ENCODE assay signal across 25 mouse cellular contexts in the genomic region with DNA sequence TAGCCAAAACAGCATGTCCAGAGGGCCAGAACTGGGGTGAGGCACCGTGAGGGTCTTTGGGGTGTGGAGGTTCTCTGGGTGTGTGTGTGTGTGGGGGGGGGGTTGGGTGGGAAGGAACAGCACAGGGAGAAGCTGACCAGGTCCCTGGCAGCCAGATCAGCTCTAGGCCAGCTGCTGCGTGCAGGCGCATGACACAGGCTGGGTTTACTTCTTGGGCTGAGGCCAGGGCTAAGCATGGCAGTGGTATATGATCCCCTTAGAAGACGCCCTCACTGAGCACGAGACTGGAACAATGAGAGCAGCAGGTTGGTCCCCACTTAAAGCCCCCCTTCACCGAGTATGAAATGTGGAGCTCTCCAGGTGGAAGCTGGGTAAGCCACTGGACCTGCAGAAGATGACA. TPM values are rescaled to one million over a fixed set of nuclear protein-coding genes. Genes with fewer than 3 reads are reported as not detected.
"Had no signal": no experiment of that assay in that cellular context is flagged by ENCODE, and none has a peak within 500 bp of the region (broad histone marks: within the 10 kb centered on the region; RNA-seq: fewer than 3 reads in every experiment).

No protein-coding gene starts in this region.

- H3K4me3 ChIP-seq: limb, embryonic 12.5 days; liver, embryonic 13.5 days; midbrain, embryonic 12.5 days; neural tube, embryonic 12.5 days; neural tube, embryonic 15.5 days; stomach, embryonic 15.5 days had no signal

- H3K36me3 ChIP-seq: limb, embryonic 12.5 days; liver, embryonic 13.5 days; midbrain, embryonic 12.5 days; neural tube, embryonic 12.5 days; neural tube, embryonic 15.5 days; stomach, embryonic 15.5 days had no signal

- ATAC-seq: intestine, embryonic 16.5 days had no signal

- H3K4me1 ChIP-seq: limb, embryonic 12.5 days; liver, embryonic 13.5 days; midbrain, embryonic 12.5 days; neural tube, embryonic 12.5 days; neural tube, embryonic 15.5 days; stomach, embryonic 15.5 days had no signal

- H3K9ac ChIP-seq: limb, embryonic 12.5 days; liver, embryonic 13.5 days; midbrain, embryonic 12.5 days; neural tube, embryonic 12.5 days; neural tube, embryonic 15.5 days; stomach, embryonic 15.5 days had no signal

- H3K27ac ChIP-seq: limb, embryonic 12.5 days; liver, embryonic 13.5 days; macrophage; midbrain, embryonic 12.5 days; neural tube, embryonic 12.5 days; neural tube, embryonic 15.5 days; stomach, embryonic 15.5 days had no signal

- H3K27me3 ChIP-seq: limb, embryonic 12.5 days; liver, embryonic 13.5 days; midbrain, embryonic 12.5 days; neural tube, embryonic 12.5 days; neural tube, embryonic 15.5 days; stomach, embryonic 15.5 days had no signal

- H3K4me2 ChIP-seq: limb, embryonic 12.5 days; liver, embryonic 13.5 days; midbrain, embryonic 12.5 days; neural tube, embryonic 12.5 days; neural tube, embryonic 15.5 days; stomach, embryonic 15.5 days had no signal

- DNase-seq: kidney, adult 18-20 months; kidney, adult 9 months; kidney, postnatal 14 days; kidney, postnatal 4 days; liver, embryonic 13.5 days; right cerebral cortex, adult 18-20 months; right cerebral cortex, postnatal 14 days; spleen, adult 18-20 months; thymus, adult 2 months; thymus, postnatal 14 days; thymus, postnatal 4 days had no signal

- H3K9me3 ChIP-seq: limb, embryonic 12.5 days; liver, embryonic 13.5 days; midbrain, embryonic 12.5 days; neural tube, embryonic 15.5 days; stomach, embryonic 15.5 days had no signal

RNA-seq across cellular contexts. Expression of gene Tex35, which starts 10.7 kb away (rescaled TPM):
- total RNA-seq: layer of hippocampus, adult 18-20 months; layer of hippocampus, postnatal 14 days; left cerebral cortex, postnatal 25 days; megakaryocyte, adult 5-6 weeks; midbrain, postnatal 0 days had no signal
- polyA plus RNA-seq: intestine, embryonic 16.5 days; limb, embryonic 12.5 days; liver, embryonic 13.5 days; liver, embryonic 16.5 days; lung, embryonic 16.5 days; macrophage; midbrain, embryonic 12.5 days; midbrain, postnatal 0 days; neural tube, embryonic 12.5 days; neural tube, embryonic 15.5 days; stomach, embryonic 15.5 days had no signal
